ENCODE assay signal across 30 mouse cellular contexts in the genomic region with DNA sequence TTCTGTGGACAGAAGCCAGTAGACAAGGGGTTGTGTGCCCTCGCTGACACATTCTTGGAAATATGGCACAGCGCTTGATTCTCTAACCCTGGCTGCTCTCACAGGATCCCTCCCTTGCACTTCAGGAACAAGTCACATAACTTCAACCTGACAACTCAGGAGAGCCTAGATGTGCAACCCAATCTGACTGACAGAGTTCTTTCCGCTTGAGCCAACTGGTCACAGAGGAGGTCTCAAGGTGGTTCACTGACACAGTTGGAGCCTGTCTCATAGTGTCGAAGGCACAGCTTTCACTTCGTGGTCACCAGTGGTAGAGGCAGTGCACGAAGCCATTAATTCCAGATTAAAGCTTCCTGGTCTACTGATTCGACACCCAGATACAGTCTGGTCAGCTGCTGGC. TPM values are rescaled to one million over a fixed set of nuclear protein-coding genes. Genes with fewer than 3 reads are reported as not detected.
"Had no signal": no experiment of that assay in that cellular context is flagged by ENCODE, and none has a peak within 500 bp of the region (broad histone marks: within the 10 kb centered on the region; RNA-seq: fewer than 3 reads in every experiment).

No protein-coding gene starts in this region.

- H3K36me3 ChIP-seq: intestine, embryonic 15.5 days; limb, embryonic 13.5 days; liver, embryonic 12.5 days; liver, embryonic 15.5 days; lung, embryonic 15.5 days; midbrain, embryonic 12.5 days; midbrain, embryonic 15.5 days; neural tube, embryonic 12.5 days; neural tube, embryonic 15.5 days had no signal

- H3K9ac ChIP-seq: intestine, embryonic 15.5 days; limb, embryonic 13.5 days; liver, embryonic 12.5 days; liver, embryonic 15.5 days; lung, embryonic 15.5 days; midbrain, embryonic 12.5 days; midbrain, embryonic 15.5 days; neural tube, embryonic 12.5 days; neural tube, embryonic 15.5 days had no signal

- H3K4me1 ChIP-seq: intestine, embryonic 15.5 days; limb, embryonic 13.5 days; liver, embryonic 12.5 days; liver, embryonic 15.5 days; lung, embryonic 15.5 days; midbrain, embryonic 12.5 days; midbrain, embryonic 15.5 days; neural tube, embryonic 12.5 days; neural tube, embryonic 15.5 days had no signal

- H3K4me2 ChIP-seq: intestine, embryonic 15.5 days; limb, embryonic 13.5 days; liver, embryonic 12.5 days; liver, embryonic 15.5 days; lung, embryonic 15.5 days; midbrain, embryonic 12.5 days; midbrain, embryonic 15.5 days; neural tube, embryonic 12.5 days; neural tube, embryonic 15.5 days had no signal

- H3K27me3 ChIP-seq: intestine, embryonic 15.5 days; limb, embryonic 13.5 days; liver, embryonic 12.5 days; liver, embryonic 15.5 days; lung, embryonic 15.5 days; midbrain, embryonic 12.5 days; midbrain, embryonic 15.5 days; neural tube, embryonic 12.5 days; neural tube, embryonic 15.5 days had no signal

- H3K27ac ChIP-seq: intestine, embryonic 15.5 days; kidney, postnatal 0 days; limb, embryonic 13.5 days; liver, embryonic 12.5 days; liver, embryonic 15.5 days; lung, embryonic 15.5 days; macrophage; midbrain, embryonic 12.5 days; midbrain, embryonic 15.5 days; neural tube, embryonic 12.5 days; neural tube, embryonic 15.5 days had no signal

- H3K4me3 ChIP-seq: intestine, embryonic 15.5 days; limb, embryonic 13.5 days; liver, embryonic 12.5 days; liver, embryonic 15.5 days; lung, embryonic 15.5 days; midbrain, embryonic 12.5 days; midbrain, embryonic 15.5 days; neural tube, embryonic 12.5 days; neural tube, embryonic 15.5 days had no signal

- DNase-seq: kidney, adult 11 months; kidney, adult 9 months; kidney, postnatal 4 days; left cerebral cortex, postnatal 4 days; liver; lung, adult 18-20 months; lung, postnatal 10 days; right cerebral cortex, adult 18-20 months; right cerebral cortex, postnatal 14 days; right cerebral cortex, postnatal 4 days; thymus, adult 18-20 months; thymus, postnatal 36 days had no signal

- ATAC-seq: intestine, embryonic 15.5 days; liver, embryonic 12.5 days; midbrain, embryonic 15.5 days had no signal

- H3K9me3 ChIP-seq: intestine, embryonic 15.5 days; limb, embryonic 13.5 days; liver, embryonic 15.5 days; lung, embryonic 15.5 days; midbrain, embryonic 15.5 days; neural tube, embryonic 12.5 days; neural tube, embryonic 15.5 days had no signal

RNA-seq across cellular contexts. Expression of a gene that starts 12.5 kb away (rescaled TPM):
- total RNA-seq: layer of hippocampus, adult 18-20 months; layer of hippocampus, postnatal 14 days; left cerebral cortex, adult 8-10 months; left cerebral cortex, postnatal 14 days; left cerebral cortex, postnatal 4 days; megakaryocyte, adult 5-6 weeks had no signal
- polyA plus RNA-seq: intestine, embryonic 15.5 days; kidney, postnatal 0 days; limb, embryonic 13.5 days; liver, embryonic 12.5 days; liver, embryonic 15.5 days; lung, embryonic 15.5 days; macrophage; midbrain, embryonic 12.5 days; midbrain, embryonic 15.5 days; neural tube, embryonic 12.5 days; neural tube, embryonic 15.5 days; stomach, embryonic 16.5 days; urinary bladder, adult 2 months had no signal

RNA-seq across cellular contexts. Expression of a gene that starts 20.2 kb away (rescaled TPM):
- total RNA-seq: layer of hippocampus, adult 18-20 months; layer of hippocampus, postnatal 14 days; left cerebral cortex, adult 8-10 months; left cerebral cortex, postnatal 14 days; left cerebral cortex, postnatal 4 days; megakaryocyte, adult 5-6 weeks had no signal
- polyA plus RNA-seq: intestine, embryonic 15.5 days; kidney, postnatal 0 days; limb, embryonic 13.5 days; liver, embryonic 12.5 days; liver, embryonic 15.5 days; lung, embryonic 15.5 days; macrophage; midbrain, embryonic 12.5 days; midbrain, embryonic 15.5 days; neural tube, embryonic 12.5 days; neural tube, embryonic 15.5 days; stomach, embryonic 16.5 days; urinary bladder, adult 2 months had no signal

RNA-seq across cellular contexts. Expression of a gene that starts 24.3 kb away (rescaled TPM):
- total RNA-seq: layer of hippocampus, adult 18-20 months; left cerebral cortex, adult 8-10 months; left cerebral cortex, postnatal 14 days; left cerebral cortex, postnatal 4 days; megakaryocyte, adult 5-6 weeks had no signal
- polyA plus RNA-seq: intestine, embryonic 15.5 days; kidney, postnatal 0 days; limb, embryonic 13.5 days; liver, embryonic 12.5 days; liver, embryonic 15.5 days; lung, embryonic 15.5 days; macrophage; midbrain, embryonic 12.5 days; midbrain, embryonic 15.5 days; neural tube, embryonic 12.5 days; neural tube, embryonic 15.5 days; stomach, embryonic 16.5 days; urinary bladder, adult 2 months had no signal
